Mouse (Mus musculus): ENCODE measurements around the gene Rpgrip1l.

DNA sequence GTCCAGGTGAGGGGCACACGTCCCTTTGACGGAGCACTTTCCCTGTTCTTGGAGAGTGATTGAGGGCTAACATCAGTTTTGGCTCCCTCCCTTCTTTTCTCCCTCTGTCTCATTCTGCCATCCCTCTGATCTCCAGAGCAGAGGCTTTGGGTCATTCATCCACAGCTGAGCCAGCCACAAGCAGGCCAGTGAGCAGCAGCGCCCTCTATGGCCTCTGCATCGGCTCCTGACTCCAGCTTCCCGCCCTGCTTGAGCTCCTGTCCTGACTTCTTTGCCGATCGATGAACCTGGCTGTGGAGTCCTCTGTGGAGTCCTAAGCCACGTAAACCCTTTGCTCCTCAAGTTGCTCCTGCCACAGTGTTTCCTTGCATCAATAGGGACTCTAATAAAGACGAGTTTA is 11.2 kb upstream of the Rpgrip1l start:
- TF ChIP-seq TAL1 (IDR thresholded peaks at IDR 0.05; ENCODE audit: low read length) (no peak), GATA1 (IDR thresholded peaks at IDR 0.05; ENCODE audit: low read length) (no peak)
